Mouse (Mus musculus) kidney, postnatal 10 days (tissue): ENCODE data around the gene Slitrk4.

Source experiments
- DNase-seq: peaks from one replicate; pipeline ENCODE4 v3.0.0; 2021; ENCODE audit warnings: mixed read lengths

Gene Slitrk4

DNA sequence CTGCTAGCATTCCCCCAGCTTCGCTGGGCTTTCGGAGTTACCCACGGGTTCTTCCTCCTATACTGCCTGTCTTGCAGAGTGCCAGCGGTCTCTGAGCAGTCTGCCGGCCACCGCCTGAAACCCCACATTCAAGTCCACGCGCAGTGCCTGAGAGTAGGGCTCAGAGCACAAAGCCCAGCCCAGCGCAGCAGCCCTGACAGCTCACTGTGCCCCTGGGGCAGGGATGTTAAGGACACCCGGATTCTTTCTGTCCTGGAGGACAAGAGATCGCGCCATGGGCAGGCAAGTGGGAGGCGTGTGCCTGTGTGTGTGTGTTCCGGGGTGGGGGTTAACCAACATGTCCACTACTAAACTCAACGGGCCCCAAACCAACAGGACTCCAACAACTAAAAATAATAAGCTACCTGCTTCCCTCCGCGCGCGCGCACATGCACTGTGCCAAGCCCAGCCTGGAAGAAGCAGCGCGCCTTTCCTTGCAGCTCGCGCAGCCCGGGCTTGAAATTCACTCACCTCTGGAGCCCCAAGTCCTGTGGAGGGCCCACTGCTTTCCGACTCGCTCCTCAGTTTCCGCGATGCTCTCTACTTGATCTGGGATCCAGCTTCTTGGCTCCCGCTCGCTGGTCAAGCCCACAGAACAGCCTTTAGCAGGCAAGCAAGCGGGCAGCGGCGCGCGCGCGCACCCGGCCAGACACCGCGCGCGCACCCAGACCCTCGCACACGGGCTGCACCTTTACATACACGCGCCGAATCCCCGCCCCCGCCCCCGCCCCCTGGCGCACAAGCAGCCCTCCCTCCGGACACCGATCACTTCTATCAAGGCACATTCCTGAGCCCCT, at the start of gene Slitrk4:
TSS of gene Slitrk4 (minus strand) at position 707 of the 836 bp plus-strand sequence.
- DNase-seq, result no peak

DNA sequence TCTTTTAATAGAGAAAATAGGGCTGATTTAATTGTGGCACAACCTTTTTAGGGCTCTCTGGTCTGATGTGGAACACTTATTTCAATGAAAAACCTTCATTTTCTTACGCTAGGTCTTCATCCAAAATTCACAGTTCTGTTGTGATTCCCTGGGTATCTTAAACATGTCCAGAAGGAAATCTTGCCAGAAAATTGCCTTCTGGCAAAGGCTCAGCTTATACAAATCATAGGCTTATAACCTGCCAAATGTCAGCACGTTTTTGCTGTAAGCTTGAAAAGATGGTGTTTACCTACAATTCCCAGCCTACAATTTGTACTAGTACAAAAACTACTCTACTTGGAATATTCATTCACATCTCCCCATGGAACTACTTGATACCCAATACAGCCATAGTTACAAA, 42.7 kb upstream of the Slitrk4 start:
- no peak for DNase-seq

DNA sequence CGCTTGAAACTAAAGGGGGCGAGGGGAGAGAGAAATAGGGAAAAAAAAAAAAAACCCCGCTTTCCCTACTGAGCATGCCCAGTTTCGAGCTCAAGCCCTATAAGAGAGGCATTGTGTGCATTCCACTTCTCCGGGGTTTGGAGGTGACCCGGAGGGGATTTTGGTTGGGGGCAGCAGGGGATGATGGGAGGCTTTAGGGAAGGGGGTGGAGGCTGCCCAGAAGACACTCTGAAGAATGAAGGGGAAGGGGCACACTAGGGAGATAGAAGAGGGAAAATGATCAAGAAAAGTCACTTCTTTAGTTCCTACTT, 1.1 kb upstream of the Slitrk4 start:
- DNase-seq, result no peak

DNA sequence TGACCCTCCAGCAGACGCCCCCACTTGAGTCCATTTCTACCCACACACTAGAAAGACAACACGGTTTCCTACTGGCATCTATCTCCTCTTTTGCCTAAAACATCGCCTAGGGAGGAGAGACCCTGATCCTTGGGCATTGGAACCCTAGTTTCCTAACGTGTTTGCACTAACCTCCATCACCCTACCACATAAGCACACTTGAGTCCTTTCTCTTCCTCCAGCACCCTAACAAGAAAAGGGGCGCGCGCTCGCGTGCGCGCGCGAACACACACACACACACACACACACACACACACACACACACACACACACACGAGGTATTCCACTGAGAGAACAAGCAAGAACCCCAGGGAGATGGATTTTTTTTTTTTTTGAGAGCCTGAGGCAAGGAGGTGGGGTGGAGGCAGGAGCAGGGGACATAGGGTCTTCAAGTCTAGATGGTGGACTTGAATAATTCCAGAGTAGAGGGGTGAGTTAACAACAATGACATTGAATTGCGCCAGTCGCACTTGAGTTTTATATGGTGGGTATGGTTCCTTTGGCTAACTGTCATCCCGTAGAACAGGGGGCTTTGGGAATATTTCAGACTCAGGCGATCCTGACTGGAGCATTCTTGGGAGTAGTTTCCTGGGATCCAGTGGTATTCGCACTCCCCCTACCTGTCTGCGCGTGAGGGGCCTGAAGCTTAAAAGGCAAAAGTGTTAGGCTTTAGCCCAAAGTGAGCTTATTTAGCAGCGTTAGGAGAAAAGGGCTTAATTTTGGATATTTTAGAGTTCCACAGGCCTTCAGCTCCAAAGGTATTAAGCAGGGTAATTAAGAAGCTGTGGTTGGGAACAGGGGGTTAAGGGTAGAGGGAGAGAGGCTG, 562 bp upstream of the Slitrk4 start:
- no peak for DNase-seq

DNA sequence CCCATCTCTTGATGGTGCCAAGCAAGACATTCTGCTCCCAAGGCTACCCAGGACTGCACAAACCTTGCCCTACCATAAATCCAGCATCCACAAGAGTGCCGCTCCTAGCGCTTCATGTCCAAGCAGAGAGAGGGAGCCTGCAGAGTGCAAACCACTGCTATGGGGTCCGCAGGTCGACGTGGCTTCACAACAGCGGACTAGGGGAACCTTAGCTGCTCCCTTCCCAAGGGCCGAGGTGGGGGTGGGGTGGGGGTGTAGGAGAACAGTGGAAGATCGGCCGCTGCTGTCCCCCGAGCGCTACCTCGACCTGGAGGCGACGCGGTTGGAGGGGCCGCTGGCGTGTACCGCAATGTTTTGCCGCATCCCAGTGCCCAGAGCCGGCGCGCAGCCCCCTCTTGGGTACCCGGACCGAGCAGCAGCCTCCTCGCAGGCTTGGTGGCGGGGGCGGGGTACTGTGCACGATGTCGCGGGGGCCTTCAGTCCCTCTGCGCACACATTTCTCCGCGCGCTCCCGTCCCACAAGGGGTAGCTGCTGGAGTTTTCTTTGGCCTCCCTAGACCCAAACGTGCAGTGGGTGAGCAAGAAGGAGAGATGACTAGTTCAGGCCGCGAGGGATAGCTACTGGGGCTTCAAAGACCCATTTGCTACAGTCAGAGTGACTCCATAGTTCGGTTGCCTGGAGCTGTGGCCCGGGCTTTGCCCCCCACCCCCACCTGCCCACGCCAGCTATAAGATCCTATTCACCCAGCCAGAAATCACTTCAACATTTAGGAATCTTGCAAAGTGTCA, 1.1 kb downstream of the Slitrk4 start:
- no peak for DNase-seq

- DNase-seq, result no peak
Observed at GRCm38 (mm10) chrX:64263481-64263880, 13.3 kb downstream of the Slitrk4 start.
